Mouse (Mus musculus): ENCODE results near the gene Mindy4.

DNA sequence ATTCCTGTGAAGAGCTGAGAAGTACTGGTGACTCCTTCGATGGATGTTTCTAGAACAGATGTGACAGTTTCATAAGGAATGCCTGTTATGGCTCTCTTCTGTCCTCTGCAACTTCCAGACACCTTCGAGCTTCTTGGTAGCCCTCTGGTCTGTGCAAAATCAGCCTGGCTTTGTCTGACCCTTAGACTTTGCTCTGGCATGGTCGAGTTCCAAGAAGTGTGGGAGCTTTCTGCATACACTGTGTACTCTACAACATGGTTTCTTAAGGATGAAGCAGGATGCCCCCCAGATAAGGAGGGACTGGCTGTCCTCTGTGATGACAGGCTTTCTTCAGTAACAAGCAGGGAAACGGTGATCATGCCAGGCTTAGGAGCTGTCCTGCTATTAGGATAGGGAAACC lies 125.0 kb downstream of the Mindy4 start:
- TF ChIP-seq CTCF (IDR thresholded peaks at IDR 0.05 in 2 of 3, conservative IDR thresholded peaks at IDR 0.05 in 1 of 3; ENCODE audit: control insufficient read depth in 1 of 3, insufficient read depth in 1 of 3, low read depth in 2 of 3, low read length in 3 of 3, poor library complexity in 1 of 3, severe bottlenecking in 1 of 3) (no peak), KAT2A (conservative IDR thresholded peaks at IDR 0.05; ENCODE audit: low read depth, low read length) (no peak), USF2 (IDR thresholded peaks at IDR 0.05; ENCODE audit: borderline replicate concordance in 1 of 2, insufficient read depth in 1 of 2, low read depth in 1 of 2, low read length in 2 of 2) (no peak), ZNF384 (IDR thresholded peaks at IDR 0.05; ENCODE audit: low read depth, low read length) (no peak), CHD2 (IDR thresholded peaks at IDR 0.05; ENCODE audit: low read length) (no peak), POLR2A (IDR thresholded peaks at IDR 0.05; ENCODE audit: control insufficient read depth in 1 of 2, insufficient read depth in 1 of 2, low read depth in 1 of 2, low read length in 2 of 2, poor library complexity in 1 of 2) (no peak), RCOR1 (IDR thresholded peaks at IDR 0.05; ENCODE audit: low read depth, low read length) (no peak), MAFK (IDR thresholded peaks at IDR 0.05; ENCODE audit: borderline replicate concordance, low read depth, low read length) (no peak)

Data from MEL (cell line).